Mouse (Mus musculus) midbrain, postnatal 0 days (tissue): ENCODE measurements around the gene Shroom2. TPM values are rescaled to one million over a fixed set of nuclear protein-coding genes. Genes with fewer than 3 reads are reported as not detected.

Experiments used
- ATAC-seq: fragments of 200-750 bp; cut with Nextera tagmentation; 2 replicates; pipeline ENCODE4 v1.8.0; 2017; ENCODE audit warnings: moderate number of reproducible peaks, mild to moderate bottlenecking, moderate TSS enrichment, moderate library complexity; ENCODE audit not compliant: low FRiP score
- DNase-seq: peaks from one replicate; pipeline ENCODE4 v3.0.0-alpha.2; 2015; ENCODE audit warnings: low spot score
- H3K27ac ChIP-seq: fragments of 300-500 bp; sonication (generic); 2 replicates; pipeline ENCODE4 v1.5.1; 2014; ENCODE audit warnings: low read depth, mild to moderate bottlenecking, low read length, mixed read lengths
- H3K27me3 ChIP-seq: fragments of 300-500 bp; sonication (generic); 2 replicates; pipeline ENCODE4 v1.6.1; 2014; ENCODE audit warnings: low read length, control low read depth, mixed read lengths; ENCODE audit not compliant: insufficient read depth
- H3K36me3 ChIP-seq: fragments of 300-500 bp; sonication (generic); 2 replicates; pipeline ENCODE4 v1.6.1; 2014; ENCODE audit warnings: low read length, control low read depth, mixed read lengths; ENCODE audit not compliant: insufficient read depth
- H3K4me1 ChIP-seq: fragments of 300-500 bp; sonication (generic); 2 replicates; pipeline ENCODE4 v1.6.1; 2014; ENCODE audit warnings: mild to moderate bottlenecking, control low read depth, antibody characterized with exemption, low read length, mixed read lengths; ENCODE audit not compliant: insufficient read depth
- H3K4me2 ChIP-seq: fragments of 300-500 bp; sonication (generic); 2 replicates; pipeline ENCODE4 v1.6.1; 2014; ENCODE audit warnings: low read depth, mild to moderate bottlenecking, low read length, mixed read lengths; ENCODE audit not compliant: poor library complexity, severe bottlenecking
- H3K4me3 ChIP-seq: fragments of 300-500 bp; sonication (generic); 2 replicates; pipeline ENCODE4 v1.5.1; 2014; ENCODE audit warnings: low read depth, mild to moderate bottlenecking, low read length, moderate library complexity
- H3K9ac ChIP-seq: fragments of 300-500 bp; sonication (generic); replicated peaks from 2 replicates; pipeline ENCODE4 v1.6.1; 2014; ENCODE audit warnings: mild to moderate bottlenecking, low read length, moderate library complexity, mixed read lengths; ENCODE audit not compliant: poor library complexity, severe bottlenecking
- H3K9me3 ChIP-seq: fragments of 300-500 bp; sonication (generic); 2 replicates; pipeline ENCODE4 v1.6.1; 2016; ENCODE audit warnings: low read length, control low read depth
- CTCF ChIP-seq: IDR thresholded peaks from 2 replicates; pipeline ENCODE4 v1.5.1; 2016; ENCODE audit warnings: antibody characterized with exemption, mild to moderate bottlenecking
- WGBS: fragments of 180-500 bp; shearing (Covaris S2); extraction: QIAGEN DNeasy Blood & Tissue Kit; methylation state at CpG from one replicate; pipeline ENCODE4 v1.1.7; 2014; 5-methylcytosine and 5-hydroxymethylcytosine counted together
- polyA plus RNA-seq: library from polyadenylated mRNA; unstranded; fragments of >200 nt; fragmentation: Nextera tagmentation; extraction: Ambion mirVana; gene quantifications from 2 replicates; pipeline ENCODE4 v1.2.1, GENCODE M21; 2015
- total RNA-seq: library from RNA; depleted of rRNA; stranded (reverse); fragments of >200 nt; gene quantifications from 2 replicates; pipeline ENCODE4 v1.2.3, GENCODE M21; 2014; rRNA removed

The Shroom2 gene
- total and polyA plus RNA-seq, 2 experiments from 2014 or later = 143 to 336 TPM

- peak overlapping the region; percentile 37 for H3K4me2 ChIP-seq
- no peak overlapping the region for H3K27ac ChIP-seq
- 59% methylated on average over 2 of the region's 2 CpGs for WGBS
- H3K9ac ChIP-seq = peak overlapping the region; percentile 42; the same call in 1 of the 2 replicates
- H3K9me3 ChIP-seq = no peaks in the 10 kb centered on the region
- H3K4me3 ChIP-seq = peak overlapping the region; percentile 42
- H3K36me3 ChIP-seq = no peaks in the 10 kb centered on the region
- no peaks in the 10 kb centered on the region for H3K27me3 ChIP-seq
- peak; percentile 8 for DNase-seq
- no peaks in the 10 kb centered on the region for H3K4me1 ChIP-seq
- TF ChIP-seq CTCF = no peak
- ATAC-seq = peak; percentile 41; the same call in 1 of the 2 replicates
These were observed 126.6 kb downstream of the Shroom2 start for GRCm38 (mm10) chrX:152642627-152643026.

DNA sequence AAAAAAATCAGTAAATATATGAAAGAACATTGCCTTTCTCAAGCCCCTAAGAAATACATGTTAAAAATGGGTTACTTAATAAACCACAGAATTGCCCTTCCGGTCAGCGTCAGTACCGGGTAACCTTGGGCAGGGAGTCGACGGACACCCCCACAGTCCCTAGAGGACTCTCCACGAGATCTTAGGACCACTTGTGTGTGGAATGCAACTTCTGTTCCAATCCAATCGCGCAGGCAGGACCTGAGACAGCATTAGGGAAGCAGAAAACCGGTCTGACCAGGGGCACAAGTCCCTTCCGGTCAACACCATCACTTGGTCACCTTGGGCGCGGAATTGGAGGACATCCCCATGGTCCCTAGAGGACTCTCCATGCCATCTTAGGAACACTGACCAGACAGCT is 133.9 kb downstream of the Shroom2 start:
- no peaks in the 10 kb centered on the region; the same call in 1 of the 2 replicates for H3K27me3 ChIP-seq
- no peak overlapping the region for H3K4me2 ChIP-seq
- H3K36me3 ChIP-seq = no peaks in the 10 kb centered on the region
- no peak overlapping the region for H3K4me3 ChIP-seq
- no peak overlapping the region for H3K27ac ChIP-seq
- H3K9me3 ChIP-seq = no peaks in the 10 kb centered on the region
- no peak overlapping the region for H3K9ac ChIP-seq
- ATAC-seq (no peak), DNase-seq (no peak)
- TF ChIP-seq CTCF = no peak
- WGBS = 96% methylated on average over 12 of the region's 12 CpGs
- H3K4me1 ChIP-seq = no peaks in the 10 kb centered on the region

GRCm38 (mm10) chrX:152621407-152621806 is 147.9 kb downstream of the Shroom2 start:
- no peak for ATAC-seq
- 75% methylated on average over 2 of the region's 2 CpGs for WGBS

GRCm38 (mm10) chrX:152620917-152621316 is 148.3 kb downstream of the Shroom2 start:
- no peaks in the 10 kb centered on the region for H3K4me1 ChIP-seq
- no peak overlapping the region for H3K4me3 ChIP-seq
- no peaks in the 10 kb centered on the region for H3K9me3 ChIP-seq
- no peak for TF ChIP-seq CTCF
- DNase-seq = no peak
- H3K36me3 ChIP-seq = no peaks in the 10 kb centered on the region
- H3K4me2 ChIP-seq = no peak overlapping the region
- peaks cover 6% of the 10 kb centered on the region; the same call in 1 of the 2 replicates for H3K27me3 ChIP-seq
- H3K27ac ChIP-seq = no peak overlapping the region
- H3K9ac ChIP-seq = no peak overlapping the region
- no peak for ATAC-seq

More at GRCm38 (mm10) chrX:152621407-152621806, 147.9 kb downstream of the Shroom2 start:
- DNase-seq = no peak
- Histone ChIP-seq H3K9ac (no peak overlapping the region), H3K4me2 (no peak overlapping the region), H3K27me3 (peaks cover 6% of the 10 kb centered on the region; the same call in 1 of the 2 replicates), H3K9me3 (no peaks in the 10 kb centered on the region), H3K36me3 (no peaks in the 10 kb centered on the region), H3K4me1 (no peaks in the 10 kb centered on the region), H3K27ac (no peak overlapping the region), H3K4me3 (no peak overlapping the region)
- TF ChIP-seq CTCF = no peak

- peak; percentile 79 for TF ChIP-seq CTCF
- H3K4me2 ChIP-seq = no peak overlapping the region
- peak; percentile 76 for DNase-seq
- WGBS = 81% methylated on average over 1 of the region's 1 CpGs
- no peaks in the 10 kb centered on the region for H3K9me3 ChIP-seq
- no peak; the same call in 1 of the 2 replicates for ATAC-seq
- H3K4me3 ChIP-seq = no peak overlapping the region
- H3K27ac ChIP-seq = no peak overlapping the region
- no peak overlapping the region for H3K9ac ChIP-seq
- 0 out of 2 replicates have a peak, but pooled peaks cover 2% of the 10 kb centered on the region for H3K36me3 ChIP-seq
- no peaks in the 10 kb centered on the region for H3K4me1 ChIP-seq
- no peaks in the 10 kb centered on the region; the same call in 1 of the 2 replicates for H3K27me3 ChIP-seq
These were observed 150.8 kb downstream of the Shroom2 start for GRCm38 (mm10) chrX:152618464-152618863.

DNA sequence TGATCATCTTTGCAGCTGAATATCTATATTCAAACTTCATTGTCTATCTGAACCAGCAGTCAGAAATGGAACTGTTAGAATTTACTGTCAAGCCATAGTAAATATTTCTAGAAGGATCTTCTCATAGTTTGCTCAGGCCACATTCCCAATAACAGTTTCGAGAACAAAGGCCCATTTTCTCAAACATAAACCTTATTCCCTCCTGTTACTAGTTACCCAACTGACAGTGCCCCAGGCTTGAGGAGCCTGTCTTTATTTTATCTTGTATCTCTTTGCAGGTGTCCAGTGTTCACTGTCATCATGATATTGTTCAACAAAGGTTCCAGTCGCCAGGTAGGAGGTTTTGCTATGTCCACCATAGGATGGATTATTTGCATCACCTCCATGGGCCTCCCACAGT is 206.2 kb downstream of the Shroom2 start, which contains the start of gene Cldn34a:
Cldn34a (plus strand) TSS at position 301 of the 400 bp plus-strand sequence.
- Histone ChIP-seq H3K9ac (no peak within 1 kb of the TSS), H3K27ac (no peak within 1 kb of the TSS), H3K4me1 (no peaks in the 10 kb centered on the region), H3K27me3 (peaks cover 12% of the 10 kb centered on the region; the same call in 1 of the 2 replicates), H3K4me2 (no peak within 1 kb of the TSS), H3K9me3 (no peaks in the 10 kb centered on the region), H3K4me3 (no peak within 1 kb of the TSS), H3K36me3 (no peaks in the 10 kb centered on the region)
- WGBS = 79% methylated on average over 2 of the region's 2 CpGs
- no peak for TF ChIP-seq CTCF
- DNase-seq (no peak), ATAC-seq (no peak)

Other genes with a start within 250 kb of the Shroom2 start
- not detected in 2 replicates for gene Cldn34a, start 206.1 kb downstream of the Shroom2 start, total RNA-seq
- gene Cldn34a, start 206.1 kb downstream of the Shroom2 start, polyA plus RNA-seq = not detected in 2 replicates
- gene Gpr143, start 12.5 kb upstream of the Shroom2 start, total RNA-seq = 0.38 TPM in 1 of 2 replicates, not detected in the other
- 0.16 and 0.17 TPM in 2 replicates for gene Gpr143, start 12.5 kb upstream of the Shroom2 start, polyA plus RNA-seq
- gene Usp51, start 237.0 kb upstream of the Shroom2 start, total RNA-seq = 2.4 and 5.4 TPM in 2 replicates
- 3.4 and 3.9 TPM in 2 replicates for gene Usp51, start 237.0 kb upstream of the Shroom2 start, polyA plus RNA-seq